Mouse (Mus musculus) heart, postnatal 36 days (tissue): ENCODE measurements around the gene Dgka. TPM values are rescaled to one million over a fixed set of nuclear protein-coding genes. Genes with fewer than 3 reads are reported as not detected.

ENCODE experiments used
- DNase-seq, 2 experiments: peaks; one replicate each; pipeline ENCODE4 v3.0.0; 2021 to 2022
- intact Hi-C: fragments of 180-260 bp; cut with DNase I; formaldehyde crosslinking; loops from one replicate; pipeline ENCODE4 v1.15.1; 2025
- total RNA-seq, 2 experiments: library from RNA; stranded (reverse); gene quantifications; 2 replicates each; pipeline ENCODE4 v1.2.3; 2021

The Dgka gene
- total RNA-seq, 2 experiments from 2014 or later, result 11.5 to 12.8 TPM

DNA sequence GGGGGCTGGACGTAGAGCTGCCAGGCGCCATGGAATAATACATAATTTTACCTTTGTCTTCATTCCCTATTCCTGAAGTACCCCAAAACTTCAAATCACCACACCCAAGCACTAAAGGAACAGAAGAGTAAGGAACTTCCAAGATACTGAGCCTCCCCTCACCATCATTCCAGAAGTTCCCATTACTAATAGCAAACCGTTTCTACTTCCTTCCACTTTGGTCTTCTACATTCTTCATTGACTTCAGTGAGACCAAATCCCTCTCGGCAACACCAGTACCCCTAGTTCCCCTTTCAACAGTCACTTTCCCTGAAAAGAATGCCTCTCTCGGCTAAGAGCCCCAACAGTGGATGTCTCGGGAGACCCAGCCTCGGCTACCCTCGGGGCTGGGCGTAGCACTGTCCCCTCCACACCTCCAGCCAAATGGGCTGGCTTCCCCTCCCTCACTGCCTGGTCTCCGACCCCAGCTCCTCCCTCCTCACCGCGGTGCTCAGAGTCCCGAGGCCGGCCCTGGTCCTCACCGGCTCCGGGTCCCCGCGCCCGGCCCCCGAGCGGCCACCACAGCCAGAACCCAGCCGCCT lies 49.2 kb downstream of the Dgka start:
- DNase-seq, result no peak
- intact Hi-C loops, result no loop called here

DNA sequence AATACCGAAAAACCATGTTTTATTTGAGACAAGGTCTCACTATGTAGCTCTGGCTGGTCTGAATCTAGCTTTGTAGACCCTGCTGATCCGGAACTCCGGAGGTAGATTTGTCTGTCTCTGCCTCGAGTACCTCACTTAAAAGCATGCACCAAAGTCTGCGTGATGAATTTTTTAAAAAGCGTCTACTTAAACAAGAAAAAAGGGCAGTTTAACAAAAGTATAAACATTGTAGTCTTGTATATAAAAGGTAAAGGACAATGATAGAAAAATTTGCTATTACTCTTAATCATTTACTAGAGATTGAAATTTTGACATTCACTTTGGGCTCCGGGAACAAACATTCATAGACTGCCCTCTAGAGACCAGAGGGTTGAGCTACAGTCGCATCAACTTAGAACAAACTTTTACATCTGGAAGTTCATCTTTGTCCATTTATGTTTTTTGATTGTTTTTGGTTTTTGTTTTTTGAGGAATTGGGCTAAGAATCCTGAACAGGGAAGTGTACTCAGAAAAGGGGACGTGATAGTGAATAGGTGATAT lies 70.1 kb downstream of the Dgka start:
- intact Hi-C loops, result loop anchor here (1.0 to 5.0 kb wide), 3 partner anchors 48 to 122 kb away; partner anchors contain the start of genes Pa2g4 and Rps26
- DNase-seq, result no peak

GRCm38 (mm10) chr10:128673763-128674468 lies 70.7 kb downstream of the Dgka start, which contains the start of gene Suox:
Suox (minus strand) TSS chr10:128674073.
- intact Hi-C loops, result loop anchor here (1.0 to 5.0 kb wide), 3 partner anchors 48 to 122 kb away; partner anchors contain the start of genes Pa2g4 and Rps26
- DNase-seq, result peak; percentile 81 to 87

DNA sequence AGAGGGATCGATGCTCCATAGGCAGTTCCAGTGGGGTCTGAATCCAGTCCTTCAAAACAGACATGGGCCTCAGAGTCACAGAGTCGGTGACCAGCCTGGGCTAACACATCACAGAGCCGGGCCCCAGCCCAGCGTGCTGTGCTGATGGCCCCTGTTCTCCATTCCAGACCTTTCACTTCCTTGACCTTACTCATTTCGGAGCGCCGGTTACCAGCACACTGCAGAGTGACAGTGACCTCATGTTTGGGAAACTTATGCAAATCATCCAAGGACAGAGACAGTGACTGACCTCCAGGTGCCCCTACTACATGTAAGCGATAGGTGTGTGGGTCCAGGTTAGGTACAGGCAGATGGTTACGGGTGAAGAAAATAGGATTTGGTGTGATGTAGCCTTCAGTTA lies 73.5 kb downstream of the Dgka start:
- DNase-seq, result no peak
- intact Hi-C loops, result loop anchor here (5.0 kb wide), 2 partner anchors 104 to 119 kb away; partner anchors contain the start of gene Pa2g4

Other genes with a start within 250 kb of the Dgka start
- gene Myl6b, start 246.2 kb downstream of the Dgka start, total RNA-seq, result 1 to 10 TPM; 2.8 to 3.2 TPM
- 10 to 100 TPM; 19.3 TPM for gene Esyt1, start 219.0 kb downstream of the Dgka start, total RNA-seq
- gene Zc3h10, start 197.1 kb downstream of the Dgka start, total RNA-seq, result 1 to 10 TPM; 7.2 to 8.8 TPM
- gene Rpl41, start 195.6 kb downstream of the Dgka start, total RNA-seq, result 1,000 to 10,000 TPM; 1,509 to 1,535 TPM
- gene Pa2g4, start 178.9 kb downstream of the Dgka start, total RNA-seq, result 10 to 100 TPM; 43.4 to 50.5 TPM
- gene Erbb3, start 155.2 kb downstream of the Dgka start, total RNA-seq, result 1 to 10 TPM; 8.9 to 9.2 TPM
- 100 to 1,000 TPM; 246 to 289 TPM for gene Rps26, start 118.1 kb downstream of the Dgka start, total RNA-seq
- under 1 TPM; 0.62 to 0.69 TPM for gene Ikzf4, start 98.9 kb downstream of the Dgka start, total RNA-seq
- gene Suox, start 70.8 kb downstream of the Dgka start, total RNA-seq, result 10 to 100 TPM; 23.7 to 27.0 TPM
- gene Rab5b, start 48.6 kb downstream of the Dgka start, total RNA-seq, result 10 to 100 TPM; 80.8 to 81.1 TPM
- gene Pmel, start 40.7 kb downstream of the Dgka start, total RNA-seq, result under 1 TPM; 0.46 to 0.50 TPM
- 10 to 100 TPM; 13.8 to 13.9 TPM for gene Cdk2, start 39.8 kb downstream of the Dgka start, total RNA-seq
- gene Pym1, start 3.0 kb upstream of the Dgka start, total RNA-seq, result 1 to 10 TPM; 7.8 to 9.7 TPM
- 1 to 10 TPM; 3.5 to 4.0 TPM for gene Mmp19, start 46.1 kb upstream of the Dgka start, total RNA-seq
- gene Dnajc14, start 59.2 kb upstream of the Dgka start, total RNA-seq, result 10 to 100 TPM; 32.8 to 36.4 TPM
- gene Tmem198b, start 59.5 kb upstream of the Dgka start, total RNA-seq, result 1 to 10 TPM; 6.8 to 7.0 TPM
- gene Sarnp, start 72.5 kb upstream of the Dgka start, total RNA-seq, result 10 to 100 TPM; 38.0 to 39.1 TPM
- gene Ormdl2, start 76.8 kb upstream of the Dgka start, total RNA-seq, result 1 to 10 TPM; 7.9 to 8.0 TPM
- gene Gdf11, start 146.9 kb upstream of the Dgka start, total RNA-seq, result 1 to 10 TPM; 1.9 to 2.8 TPM
- 100 to 1,000 TPM; 117 to 143 TPM for gene Cd63, start 156.1 kb upstream of the Dgka start, total RNA-seq
- gene Rdh5, start 178.0 kb upstream of the Dgka start, total RNA-seq, result 1 to 10 TPM; 6.4 to 7.5 TPM
- 100 to 1,000 TPM; 184 to 206 TPM for gene Bloc1s1, start 179.2 kb upstream of the Dgka start, total RNA-seq
- 100 to 1,000 TPM; 160 to 167 TPM for gene Itga7, start 189.0 kb upstream of the Dgka start, total RNA-seq
- gene Mettl7b, start 216.1 kb upstream of the Dgka start, total RNA-seq, result not detected
- gene Olfr9, start 244.6 kb upstream of the Dgka start, total RNA-seq, result not detected